Mouse (Mus musculus): ENCODE data around the gene Pnisr.
A peak's percentile ranks its signal among the peaks of the same experiment; 100 is the strongest.

Gene Pnisr

DNA sequence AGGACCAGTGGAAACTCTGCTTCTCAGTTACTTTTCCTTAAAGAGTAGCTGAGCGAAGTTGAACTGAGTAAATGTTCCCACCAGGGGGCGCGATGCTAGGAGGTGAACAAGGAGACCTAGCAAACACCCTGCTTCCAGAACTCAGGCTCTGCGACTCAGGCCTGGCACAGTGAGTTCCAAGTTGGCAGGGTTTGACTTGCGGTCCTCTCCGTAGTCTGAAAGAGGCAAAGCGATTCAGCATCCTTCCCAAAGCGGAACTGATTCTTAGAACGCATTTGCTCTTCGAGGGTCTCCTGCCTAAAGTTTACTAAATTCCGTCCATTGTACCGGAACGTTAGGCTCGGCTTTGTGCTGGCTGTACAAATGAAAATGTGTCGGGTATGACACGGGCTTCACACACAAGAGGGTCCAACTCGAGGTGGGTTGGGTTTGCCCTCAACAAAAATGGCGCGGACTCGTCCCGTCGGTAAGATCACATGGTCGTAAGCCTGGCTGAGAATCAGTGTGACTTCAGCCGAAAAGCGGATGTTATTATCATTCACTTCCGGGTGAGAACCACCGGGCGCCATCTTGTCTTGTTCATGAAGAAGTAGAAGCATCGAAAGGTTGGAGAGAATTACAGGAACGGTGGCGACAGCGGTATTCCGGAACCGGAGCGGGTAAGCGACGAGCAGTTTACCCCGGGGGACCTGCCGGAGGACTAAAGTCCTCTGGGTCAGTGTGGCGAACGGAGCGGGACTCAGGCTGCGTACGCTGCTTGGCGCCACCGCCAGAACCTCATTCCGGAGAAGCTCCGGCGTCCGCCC, at the start of gene Pnisr:
Pnisr (plus strand) TSS at position 103 of the 806 bp plus-strand sequence.
- peak; percentile 96 for DNase-seq

GRCm38 (mm10) chr4:21801013-21801412, 46.4 kb upstream of the Pnisr start:
- no peak for DNase-seq

- no peak for DNase-seq
Observed at GRCm38 (mm10) chr4:21801620-21802019, 45.8 kb upstream of the Pnisr start.

DNA sequence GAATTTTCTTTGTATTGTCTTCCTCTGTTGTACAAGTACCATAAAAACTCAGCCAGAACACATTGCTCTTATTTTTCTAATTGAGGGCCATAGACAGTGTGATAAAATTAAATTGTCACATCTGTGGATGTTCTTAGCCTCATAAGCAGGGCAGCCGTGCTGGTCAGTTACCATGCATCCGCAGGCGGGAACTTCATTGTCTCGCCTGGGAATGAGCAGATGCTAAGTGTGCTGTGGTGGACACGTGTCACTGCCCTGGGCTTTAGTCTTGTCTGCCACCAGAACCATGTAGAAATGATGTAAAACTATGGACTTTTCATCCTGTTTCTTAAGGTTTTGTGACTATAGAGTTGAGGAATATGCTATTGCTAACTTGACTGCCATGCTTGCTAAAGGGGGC, 40.2 kb upstream of the Pnisr start:
- DNase-seq, result no peak

DNA sequence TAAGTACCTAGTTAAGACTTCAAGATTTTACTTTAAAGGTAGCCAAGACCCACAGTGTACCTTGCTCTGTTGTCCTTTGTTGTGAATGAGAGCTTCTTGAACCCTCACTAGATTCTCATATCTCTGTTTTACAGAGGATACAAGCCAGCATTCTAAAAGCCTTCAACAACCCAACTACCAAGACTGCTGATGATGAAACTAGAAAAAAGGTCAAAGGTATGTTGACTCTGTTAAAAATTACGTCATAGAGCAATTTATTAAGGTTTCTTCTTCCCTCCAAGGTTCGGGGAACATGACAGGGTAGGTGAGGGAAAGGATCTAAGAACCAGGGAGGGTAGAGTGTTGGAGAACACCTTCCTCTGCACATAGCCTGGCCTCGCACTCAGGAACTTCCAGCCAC, 36.8 kb upstream of the Pnisr start:
- DNase-seq, result no peak

DNA sequence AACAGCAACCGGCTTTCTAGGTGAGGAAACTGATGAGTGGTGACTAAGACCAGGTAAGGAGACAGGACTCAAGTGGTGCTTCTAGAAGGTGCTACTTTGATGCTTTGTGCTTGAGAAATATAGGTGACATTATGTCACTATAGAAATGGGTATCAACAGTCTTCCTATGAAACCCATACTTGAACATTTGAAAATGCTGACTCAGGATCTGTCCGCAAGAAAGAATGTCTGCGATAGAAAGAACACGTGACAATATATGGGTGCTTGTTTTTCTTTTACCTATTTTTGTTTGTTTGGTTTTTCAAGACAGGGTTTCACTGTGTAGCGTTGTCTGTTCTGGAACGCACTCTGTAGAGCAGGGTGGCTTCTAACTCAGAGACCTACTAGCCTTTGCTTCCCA, 34.7 kb upstream of the Pnisr start:
- no peak for DNase-seq

DNA sequence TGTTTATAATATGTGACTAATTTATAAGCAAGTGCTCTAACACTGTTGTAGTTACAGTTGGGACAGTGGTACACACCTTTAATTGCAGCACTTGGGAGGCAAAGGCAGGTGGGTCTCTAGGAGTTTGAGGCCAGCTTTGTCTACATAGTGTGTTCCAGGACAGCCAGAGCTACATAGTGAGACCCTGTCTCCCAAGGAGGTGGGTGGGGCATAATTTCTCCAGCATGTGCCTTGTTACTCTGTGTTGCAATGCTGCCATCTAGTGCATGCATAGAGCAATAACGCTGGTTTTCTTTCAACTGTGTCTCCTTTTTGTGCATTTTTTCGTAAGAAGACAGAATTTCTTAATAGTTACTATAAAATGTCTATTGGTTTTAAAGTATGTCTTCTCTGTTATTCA, 33.4 kb upstream of the Pnisr start:
- DNase-seq, result peak; percentile 60

GRCm38 (mm10) chr4:21826616-21827015, 20.8 kb upstream of the Pnisr start:
- DNase-seq, result no peak

- no peak for DNase-seq
Observed at GRCm38 (mm10) chr4:21832844-21833243, 14.5 kb upstream of the Pnisr start.

DNA sequence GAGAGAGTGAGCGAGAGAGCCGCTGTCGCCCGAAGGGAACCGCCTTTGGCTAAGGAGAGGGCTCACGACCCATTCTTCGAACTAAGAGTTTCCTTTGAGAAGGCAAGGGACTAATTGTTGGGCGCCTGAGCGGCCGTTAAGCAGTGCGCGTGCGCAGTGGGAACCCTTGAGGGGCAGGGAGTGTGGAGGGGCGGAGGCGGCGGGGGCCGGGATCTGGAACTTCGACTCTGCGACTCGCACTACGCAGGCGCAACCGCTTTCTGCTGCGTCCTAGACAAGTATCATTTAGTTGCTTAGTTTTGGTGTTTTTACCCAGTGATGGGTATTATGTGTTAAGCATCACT, 876 bp downstream of the Pnisr start:
- peak; percentile 93 for DNase-seq

DNA sequence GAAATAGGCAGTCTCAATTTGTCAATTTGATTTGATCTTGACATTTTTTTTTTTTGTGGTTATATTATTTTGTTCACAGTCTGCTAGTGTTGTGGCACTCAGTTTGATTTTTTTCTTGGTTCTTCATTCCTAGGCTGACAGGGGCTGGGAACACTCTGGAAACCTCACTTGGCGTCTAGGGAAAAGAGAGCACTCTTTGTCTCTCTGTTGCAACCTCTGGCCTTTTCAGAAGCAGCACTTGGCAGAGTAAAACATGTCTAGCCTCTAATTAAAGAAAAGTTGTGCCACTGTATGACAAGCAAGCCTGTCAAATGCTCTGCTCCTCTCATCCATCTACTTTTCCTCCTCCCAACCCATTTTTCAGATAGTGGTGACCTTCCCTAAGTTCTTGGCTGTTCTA, 10.1 kb downstream of the Pnisr start:
- DNase-seq, result no peak

DNA sequence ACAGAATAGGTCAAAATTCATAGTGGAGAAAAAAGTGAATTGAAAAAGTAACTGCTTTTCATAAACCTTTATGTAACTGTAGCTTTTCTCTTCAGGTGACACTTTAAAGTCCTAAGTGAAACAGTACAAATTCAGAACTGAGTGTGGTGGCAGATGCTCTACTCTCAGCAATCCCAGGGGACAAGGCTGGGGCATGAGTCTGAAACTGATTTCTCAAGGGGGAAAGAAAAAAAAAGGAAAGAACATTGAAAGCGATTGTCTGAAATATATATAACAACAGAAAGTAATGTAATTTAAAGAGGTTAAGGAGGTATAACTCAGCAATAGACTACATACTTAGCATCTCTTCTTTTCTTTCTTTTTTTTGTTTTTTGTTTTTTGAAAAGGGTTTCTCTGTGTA, 17.8 kb downstream of the Pnisr start:
- DNase-seq, result no peak

DNA sequence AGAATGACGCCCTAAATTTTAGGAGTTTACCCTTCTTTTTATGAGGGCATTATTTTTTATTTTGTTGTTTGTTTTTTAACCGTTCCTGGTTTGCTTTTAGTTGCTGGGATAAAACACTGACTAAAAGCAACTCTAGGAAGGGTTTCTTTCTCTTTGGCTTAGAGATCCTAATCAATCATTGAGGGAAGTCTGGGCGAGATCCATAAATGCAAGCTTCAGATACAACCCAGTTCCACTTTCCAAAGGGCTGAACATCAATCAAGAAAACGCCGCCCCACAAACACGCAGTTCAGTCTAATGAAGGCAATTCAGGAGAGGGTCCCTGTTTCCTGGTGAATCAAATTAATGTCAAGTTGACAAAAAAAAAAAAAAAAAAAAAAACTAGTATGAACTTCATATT, 31.4 kb downstream of the Pnisr start:
- DNase-seq, result no peak

DNA sequence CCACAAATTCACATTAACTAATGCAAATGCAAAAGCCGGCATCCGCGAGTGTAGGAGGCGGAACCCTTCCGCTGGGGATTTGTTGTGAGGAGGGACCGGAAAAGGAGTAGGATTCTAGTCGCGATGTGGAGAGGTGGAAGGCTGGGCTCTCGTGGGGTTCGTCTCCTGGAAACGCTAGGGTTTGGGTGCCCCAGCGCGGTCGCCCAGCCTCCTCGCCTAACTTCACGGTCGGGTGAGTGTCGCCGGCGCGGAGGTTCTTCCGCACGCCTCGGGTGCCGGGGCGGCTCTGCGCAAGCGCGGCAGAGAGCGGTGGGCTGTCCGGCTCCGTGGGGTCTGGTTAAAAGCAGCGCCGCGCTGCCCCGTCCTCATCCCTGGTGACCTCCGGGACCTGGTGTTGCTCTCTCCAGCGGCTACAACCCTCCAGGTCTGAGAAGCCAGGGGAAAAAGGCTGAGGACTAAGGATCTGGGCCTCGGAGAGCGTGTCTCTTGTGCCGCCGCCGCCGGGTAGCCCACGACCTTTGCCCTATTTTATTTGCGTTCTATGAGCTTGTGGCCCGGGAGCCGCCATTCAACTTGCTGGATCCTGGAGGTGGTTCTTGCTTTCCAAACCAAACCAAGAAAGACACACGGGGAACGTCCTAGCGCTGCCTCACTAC, 32.3 kb downstream of the Pnisr start, which contains the start of gene Coq3:
Coq3 (plus strand) TSS at position 109 of the 656 bp plus-strand sequence.
- DNase-seq, result peak; percentile 89

DNA sequence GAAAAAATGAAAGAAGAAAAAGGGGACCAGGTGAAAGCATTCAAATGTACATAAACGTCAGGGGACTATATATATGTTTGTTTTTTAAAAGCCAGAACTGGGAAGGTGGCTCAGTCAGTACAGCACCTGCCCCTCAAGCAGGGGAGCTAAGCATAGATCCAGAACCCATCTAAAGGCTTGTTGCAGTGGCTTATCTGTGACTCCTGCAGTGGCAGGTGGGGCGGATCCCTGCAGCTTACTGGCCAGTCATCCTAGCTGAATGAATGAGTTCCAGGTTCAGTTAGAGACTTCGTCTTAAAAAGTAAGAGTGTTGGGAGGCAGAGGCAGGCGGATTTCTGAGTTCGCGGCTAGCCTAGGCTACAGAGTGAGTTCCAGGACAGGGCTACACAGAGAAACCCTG, 35.4 kb downstream of the Pnisr start:
- DNase-seq, result no peak

DNA sequence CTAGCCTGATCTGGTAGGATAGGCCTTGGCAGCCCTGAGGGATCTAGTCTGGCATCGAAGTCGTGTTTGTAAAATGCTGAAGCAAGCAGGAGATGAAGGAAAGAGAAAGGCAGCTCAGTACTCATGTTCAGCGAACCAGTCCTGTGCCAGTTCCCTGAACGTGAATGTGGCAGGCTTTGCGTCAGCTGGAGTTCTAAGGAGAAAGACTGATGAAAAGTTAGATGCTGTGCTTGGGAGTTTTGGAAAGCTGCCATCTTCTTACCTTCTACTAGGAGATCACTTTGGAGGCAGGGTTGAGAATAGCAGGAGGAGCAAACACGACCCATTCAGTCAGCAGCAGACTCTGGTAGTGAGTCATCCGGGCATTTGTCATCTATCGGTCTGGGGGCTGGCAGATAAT, 38.4 kb downstream of the Pnisr start:
- no peak for DNase-seq

Measured in kidney, postnatal 14 days (tissue).